Mouse (Mus musculus): ENCODE measurements around the gene Vasn. TPM values are rescaled to one million over a fixed set of nuclear protein-coding genes. Genes with fewer than 3 reads are reported as not detected.
A peak's percentile ranks its signal among the peaks of the same experiment; 100 is the strongest.

Vasn gene
- polyA plus RNA-seq, 1 experiment from 2014 or later = 6.8 TPM

DNA sequence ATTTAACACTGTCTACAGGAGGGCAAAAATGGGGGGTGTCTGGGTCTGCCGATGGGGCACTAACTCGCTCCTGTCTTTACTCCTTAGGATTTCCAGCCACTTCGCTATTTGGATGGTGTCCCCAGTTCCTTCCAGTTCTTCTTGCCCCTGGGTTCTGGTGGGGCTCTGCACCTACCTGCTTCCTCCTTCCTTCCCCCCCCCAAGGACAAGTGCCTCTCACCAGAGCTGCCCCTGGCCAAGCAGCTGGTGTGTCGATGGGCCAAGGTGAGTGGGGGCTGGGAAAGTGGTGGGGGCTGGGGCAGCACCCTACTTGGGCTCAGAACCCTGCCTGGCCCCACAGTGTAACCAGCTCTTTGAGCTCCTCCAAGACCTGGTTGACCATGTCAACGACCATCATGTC lies 28.5 kb upstream of the Vasn start:
- Histone ChIP-seq H3K27ac (no peak overlapping the region), H3K9me3 (no peaks in the 10 kb centered on the region), H3K36me3 (replicated peaks) (peaks cover 74% of the 10 kb centered on the region), H3K27me3 (no peaks in the 10 kb centered on the region), H3K4me2 (no peak overlapping the region), H3K4me1 (peaks cover 15% of the 10 kb centered on the region), H3K4me3 (replicated peaks) (no peak overlapping the region), H3K9ac (no peak overlapping the region)
- no peak for ATAC-seq (ENCODE audit: low FRiP score)
- WGBS = 89% methylated on average over 5 of the region's 5 CpGs

DNA sequence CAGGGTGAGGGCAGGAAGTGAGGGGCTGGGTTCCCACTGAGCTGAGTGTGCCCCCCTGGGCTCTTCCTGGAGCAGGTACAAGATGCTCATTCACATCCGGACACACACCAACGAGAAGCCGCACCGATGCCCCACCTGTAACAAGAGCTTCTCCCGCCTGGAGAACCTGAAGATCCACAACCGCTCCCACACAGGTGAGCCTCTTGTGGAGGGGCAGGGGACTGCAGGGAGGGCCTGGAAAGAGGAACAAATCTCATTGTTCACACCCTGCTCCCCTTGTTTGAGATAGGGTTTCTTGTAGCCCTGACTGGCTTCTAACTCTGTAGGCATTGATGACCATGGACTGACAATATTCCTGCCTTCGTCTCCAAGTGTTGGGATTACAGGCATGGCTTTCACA lies 28.1 kb upstream of the Vasn start:
- Histone ChIP-seq H3K4me2 (no peak overlapping the region), H3K27me3 (no peaks in the 10 kb centered on the region), H3K9me3 (no peaks in the 10 kb centered on the region), H3K27ac (no peak overlapping the region), H3K9ac (no peak overlapping the region), H3K4me1 (peaks cover 10% of the 10 kb centered on the region), H3K4me3 (replicated peaks) (no peak overlapping the region), H3K36me3 (replicated peaks) (peaks cover 76% of the 10 kb centered on the region)
- 91% methylated on average over 7 of the region's 7 CpGs for WGBS
- ATAC-seq (ENCODE audit: low FRiP score) = no peak

DNA sequence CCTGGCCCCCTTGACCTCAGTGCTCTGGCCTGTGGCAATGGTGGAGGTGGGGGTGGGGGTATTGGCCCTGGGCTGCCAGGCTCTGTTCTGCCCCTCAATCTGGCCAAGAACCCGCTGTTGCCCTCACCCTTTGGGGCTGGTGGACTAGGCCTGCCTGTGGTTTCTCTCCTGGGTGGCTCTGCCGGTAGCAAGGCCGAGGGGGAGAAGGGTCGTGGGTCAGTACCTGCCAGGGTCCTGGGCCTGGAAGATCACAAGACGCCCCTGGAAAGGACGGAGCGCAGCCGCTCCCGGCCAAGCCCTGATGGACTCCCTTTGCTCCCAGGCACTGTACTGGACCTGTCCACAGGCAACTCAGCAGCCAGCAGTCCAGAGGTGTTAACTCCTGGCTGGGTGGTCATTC lies 26.0 kb upstream of the Vasn start:
- H3K36me3 ChIP-seq (replicated peaks) = peaks cover 86% of the 10 kb centered on the region
- no peak for ATAC-seq (ENCODE audit: low FRiP score)
- H3K4me3 ChIP-seq (replicated peaks) = no peak overlapping the region
- H3K4me1 ChIP-seq = no peaks in the 10 kb centered on the region
- H3K4me2 ChIP-seq = no peak overlapping the region
- no peaks in the 10 kb centered on the region for H3K27me3 ChIP-seq
- H3K9me3 ChIP-seq = no peaks in the 10 kb centered on the region
- no peak overlapping the region for H3K9ac ChIP-seq
- 93% methylated on average over 9 of the region's 9 CpGs for WGBS
- no peak overlapping the region for H3K27ac ChIP-seq

DNA sequence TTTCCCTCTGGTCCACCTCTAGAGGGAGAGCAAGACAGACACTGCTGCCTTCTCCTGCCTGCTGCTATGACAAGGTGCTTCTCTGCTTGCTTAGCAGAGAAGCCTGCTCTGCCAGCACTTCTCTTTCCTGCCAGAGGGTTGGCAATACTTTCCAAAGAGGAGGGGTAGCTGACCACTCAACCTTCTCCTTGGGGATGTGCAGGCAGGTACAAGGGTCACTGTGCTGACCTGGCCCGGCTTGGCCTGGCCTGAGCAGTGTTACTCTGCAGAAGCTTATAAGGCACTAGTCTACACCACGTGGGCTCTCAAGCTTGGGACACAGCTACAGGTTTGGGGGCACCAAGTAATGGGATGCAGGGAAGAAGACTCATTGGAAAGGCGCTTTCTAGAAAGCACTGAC lies 25.1 kb upstream of the Vasn start:
- no peak overlapping the region for H3K4me2 ChIP-seq
- H3K4me3 ChIP-seq (replicated peaks) = no peak overlapping the region
- H3K27ac ChIP-seq = no peak overlapping the region
- WGBS = 90% methylated on average over 3 of the region's 3 CpGs
- no peak for ATAC-seq (ENCODE audit: low FRiP score)
- H3K9me3 ChIP-seq = no peaks in the 10 kb centered on the region
- H3K4me1 ChIP-seq = no peaks in the 10 kb centered on the region
- H3K9ac ChIP-seq = no peak overlapping the region
- peaks cover 82% of the 10 kb centered on the region for H3K36me3 ChIP-seq (replicated peaks)
- H3K27me3 ChIP-seq = no peaks in the 10 kb centered on the region

GRCm38 (mm10) chr16:4615297-4615696 lies 24.4 kb upstream of the Vasn start:
- ATAC-seq (ENCODE audit: low FRiP score) = no peak
- Histone ChIP-seq H3K4me2 (no peak overlapping the region), H3K27ac (no peak overlapping the region), H3K27me3 (no peaks in the 10 kb centered on the region), H3K9ac (no peak overlapping the region; the same call in 1 of the 2 replicates), H3K9me3 (no peaks in the 10 kb centered on the region), H3K4me3 (replicated peaks) (no peak overlapping the region), H3K36me3 (replicated peaks) (peaks cover 76% of the 10 kb centered on the region), H3K4me1 (no peaks in the 10 kb centered on the region)
- 89% methylated on average over 1 of the region's 1 CpGs for WGBS

DNA sequence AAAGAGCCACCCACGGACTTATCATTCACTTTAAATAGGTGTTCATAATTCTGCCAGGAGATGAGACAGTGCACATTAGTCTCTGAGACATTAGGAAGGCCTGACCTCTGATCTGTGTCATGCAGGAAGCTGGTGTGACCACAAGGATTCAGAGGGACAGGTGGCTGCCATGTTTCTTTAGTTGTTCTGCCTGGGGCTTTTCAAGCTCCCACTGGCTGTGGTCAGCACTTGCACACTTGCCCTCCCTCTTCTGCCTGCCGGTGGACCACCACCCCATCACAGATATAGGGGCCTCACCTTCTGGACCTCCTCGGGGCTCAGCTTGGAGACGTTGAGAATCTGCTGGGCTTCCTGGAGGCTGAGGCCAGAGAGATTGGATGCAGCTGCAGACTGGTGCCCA lies 22.9 kb upstream of the Vasn start:
- WGBS = 86% methylated on average over 4 of the region's 4 CpGs
- no peak for ATAC-seq (ENCODE audit: low FRiP score)
- H3K4me2 ChIP-seq = no peak overlapping the region
- no peak overlapping the region for H3K27ac ChIP-seq
- H3K4me1 ChIP-seq = no peaks in the 10 kb centered on the region
- peaks cover 63% of the 10 kb centered on the region for H3K36me3 ChIP-seq (replicated peaks)
- no peaks in the 10 kb centered on the region for H3K27me3 ChIP-seq
- H3K9me3 ChIP-seq = no peaks in the 10 kb centered on the region
- H3K4me3 ChIP-seq (replicated peaks) = no peak overlapping the region
- no peak overlapping the region for H3K9ac ChIP-seq

DNA sequence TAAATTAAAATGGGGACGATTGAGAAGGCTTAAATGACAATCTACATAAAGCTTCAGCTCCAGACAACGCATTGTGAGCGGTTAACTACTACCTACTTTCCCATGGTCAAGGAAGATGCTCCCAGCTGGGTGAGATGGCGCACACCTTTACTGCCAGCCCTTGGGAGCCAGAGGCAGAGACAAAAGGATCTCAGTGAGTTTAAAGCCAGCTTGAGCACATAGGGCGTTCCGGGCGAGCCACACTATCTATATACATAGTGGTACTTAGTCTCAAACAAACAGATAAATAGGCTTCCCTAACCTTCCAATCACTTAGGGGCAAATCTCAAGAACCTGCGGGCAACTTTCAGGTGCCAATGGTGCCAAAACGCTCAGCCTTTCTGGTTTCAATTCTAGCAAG lies 15.7 kb upstream of the Vasn start:
- peak overlapping the region; percentile 77 for H3K4me2 ChIP-seq
- 0 out of 2 replicates have a peak, but pooled peaks have one; percentile 3 for ATAC-seq (ENCODE audit: low FRiP score)
- H3K27ac ChIP-seq = peak overlapping the region; percentile 80
- H3K4me3 ChIP-seq (replicated peaks) = peak overlapping the region; percentile 78
- H3K27me3 ChIP-seq = no peaks in the 10 kb centered on the region
- no peaks in the 10 kb centered on the region for H3K9me3 ChIP-seq
- peaks cover 23% of the 10 kb centered on the region for H3K4me1 ChIP-seq
- H3K36me3 ChIP-seq (replicated peaks) = peaks cover 7% of the 10 kb centered on the region; the same call in 1 of the 2 replicates
- H3K9ac ChIP-seq = peak overlapping the region; percentile 80
- WGBS = 20% methylated on average over 9 of the region's 9 CpGs

DNA sequence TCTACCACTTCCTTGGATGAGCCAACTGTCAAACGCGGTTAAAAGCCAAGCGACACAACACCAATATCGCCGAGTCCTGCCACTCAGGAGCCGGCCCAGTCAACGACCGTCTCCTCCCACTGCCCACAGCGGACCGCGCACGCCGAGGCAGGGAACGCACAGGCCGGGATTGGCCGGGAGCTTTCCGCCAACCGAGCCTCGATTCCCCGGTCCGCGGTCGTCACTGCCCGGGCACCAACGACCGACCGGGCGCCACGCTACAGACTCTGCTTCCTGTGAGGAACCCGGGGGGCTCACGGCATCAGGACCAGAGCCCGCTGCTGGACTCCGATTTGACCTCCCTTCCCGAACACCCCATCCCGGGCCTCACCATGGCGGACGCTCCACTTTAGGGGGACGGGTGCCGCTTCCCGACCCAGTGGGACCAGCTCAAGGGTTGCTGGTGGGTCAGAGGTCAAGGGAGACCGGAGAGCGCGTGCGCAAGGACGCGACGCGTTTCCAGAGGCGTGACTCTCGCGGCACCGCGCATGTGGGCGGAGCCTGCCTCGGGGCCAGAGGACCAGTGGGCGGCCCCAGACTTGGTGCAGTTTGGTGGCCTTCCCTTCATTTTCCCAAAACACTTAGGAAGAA lies 15.1 kb upstream of the Vasn start, which contains the start of gene Pam16:
Gene Pam16 (minus strand): TSS at position 508 of the 630 bp plus-strand sequence.
- under 1% methylated on average over 56 of the region's 56 CpGs for WGBS
- Histone ChIP-seq H3K9ac (peak within 1 kb of the TSS; percentile 80), H3K4me3 (replicated peaks) (peak within 1 kb of the TSS; percentile 78), H3K36me3 (replicated peaks) (peaks cover 5% of the 10 kb centered on the region; the same call in 1 of the 2 replicates), H3K27me3 (no peaks in the 10 kb centered on the region), H3K27ac (peak within 1 kb of the TSS; percentile 80), H3K9me3 (no peaks in the 10 kb centered on the region), H3K4me2 (peak within 1 kb of the TSS; percentile 77), H3K4me1 (peaks cover 23% of the 10 kb centered on the region)
- ATAC-seq (ENCODE audit: low FRiP score) = peak; percentile 92

- no peak for ATAC-seq (ENCODE audit: low FRiP score)
- no peak overlapping the region for H3K4me3 ChIP-seq (replicated peaks)
- no peak overlapping the region for H3K4me2 ChIP-seq
- WGBS = 91% methylated on average over 6 of the region's 6 CpGs
- no peak overlapping the region for H3K27ac ChIP-seq
- H3K27me3 ChIP-seq = no peaks in the 10 kb centered on the region
- no peak overlapping the region for H3K9ac ChIP-seq
- no peaks in the 10 kb centered on the region for H3K9me3 ChIP-seq
- H3K4me1 ChIP-seq = peaks cover 23% of the 10 kb centered on the region
- peaks cover 13% of the 10 kb centered on the region; the same call in 1 of the 2 replicates for H3K36me3 ChIP-seq (replicated peaks)
Observed at GRCm38 (mm10) chr16:4627105-4627504, 12.6 kb upstream of the Vasn start.

- Histone ChIP-seq H3K27me3 (no peaks in the 10 kb centered on the region), H3K4me3 (replicated peaks) (no peak overlapping the region)
- no peak for ATAC-seq (ENCODE audit: low FRiP score)
Observed at GRCm38 (mm10) chr16:4628898-4629419, 10.8 kb upstream of the Vasn start.

DNA sequence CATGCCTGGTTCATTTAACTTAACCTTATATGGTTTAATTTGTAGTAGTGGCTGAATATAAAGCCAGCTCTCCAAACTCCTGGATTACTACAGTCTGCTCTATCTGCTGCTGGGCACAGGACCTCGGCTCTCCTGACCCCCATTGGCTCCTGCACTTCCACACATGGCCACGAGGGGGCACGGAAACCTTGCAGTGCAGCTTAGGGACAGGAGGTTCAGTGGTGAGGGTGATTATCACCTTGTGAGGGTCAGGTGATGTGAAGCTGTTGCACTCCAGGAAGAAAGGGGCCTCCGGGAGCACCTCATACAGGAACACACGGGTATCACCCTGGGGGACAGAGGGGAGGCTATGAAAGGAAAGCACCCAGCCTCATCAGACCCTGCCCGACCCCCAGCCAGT lies 9.8 kb upstream of the Vasn start:
- no peak overlapping the region for H3K9ac ChIP-seq
- H3K4me3 ChIP-seq (replicated peaks) = no peak overlapping the region
- WGBS = 21% methylated on average over 6 of the region's 6 CpGs
- H3K4me2 ChIP-seq = no peak overlapping the region
- no peak overlapping the region for H3K27ac ChIP-seq
- H3K9me3 ChIP-seq = no peaks in the 10 kb centered on the region
- peak; percentile 59; the same call in 1 of the 2 replicates for ATAC-seq (ENCODE audit: low FRiP score)
- no peaks in the 10 kb centered on the region for H3K27me3 ChIP-seq
- H3K36me3 ChIP-seq (replicated peaks) = peaks cover 25% of the 10 kb centered on the region; the same call in 1 of the 2 replicates
- H3K4me1 ChIP-seq = peaks cover 5% of the 10 kb centered on the region; the same call in 1 of the 2 replicates

More at GRCm38 (mm10) chr16:4628898-4629419, 10.8 kb upstream of the Vasn start:
- no peak overlapping the region for H3K4me2 ChIP-seq
- H3K36me3 ChIP-seq (replicated peaks) = peaks cover 25% of the 10 kb centered on the region; the same call in 1 of the 2 replicates
- no peaks in the 10 kb centered on the region for H3K9me3 ChIP-seq
- WGBS = 88% methylated on average over 9 of the region's 9 CpGs
- peaks cover 9% of the 10 kb centered on the region for H3K4me1 ChIP-seq
- H3K9ac ChIP-seq = no peak overlapping the region
- H3K27ac ChIP-seq = no peak overlapping the region

DNA sequence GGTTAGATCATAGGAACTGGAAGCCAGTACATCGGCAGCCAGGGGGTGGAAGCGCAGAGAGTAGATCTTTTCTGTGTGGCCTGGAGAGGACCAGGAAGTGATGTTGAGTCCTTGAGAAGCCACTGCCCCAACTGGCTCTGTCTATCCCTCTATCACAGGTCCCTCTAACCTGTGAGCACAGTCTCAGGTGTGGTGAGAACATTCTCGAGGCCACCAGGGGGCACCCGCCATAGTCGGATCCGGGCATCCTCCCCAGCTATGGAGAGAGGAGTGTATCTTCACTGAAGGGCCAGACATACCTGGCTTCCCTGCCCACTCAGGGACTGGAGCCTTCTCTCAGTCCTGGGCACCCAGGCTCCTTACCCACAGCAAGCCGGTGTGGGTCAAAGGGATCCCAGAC lies 7.7 kb upstream of the Vasn start:
- Histone ChIP-seq H3K4me3 (replicated peaks) (no peak overlapping the region), H3K36me3 (replicated peaks) (peaks cover 22% of the 10 kb centered on the region; the same call in 1 of the 2 replicates), H3K9ac (no peak overlapping the region), H3K27ac (no peak overlapping the region), H3K9me3 (no peaks in the 10 kb centered on the region), H3K4me1 (no peaks in the 10 kb centered on the region), H3K27me3 (no peaks in the 10 kb centered on the region), H3K4me2 (no peak overlapping the region)
- no peak for ATAC-seq (ENCODE audit: low FRiP score)
- 40% methylated on average over 7 of the region's 7 CpGs for WGBS

DNA sequence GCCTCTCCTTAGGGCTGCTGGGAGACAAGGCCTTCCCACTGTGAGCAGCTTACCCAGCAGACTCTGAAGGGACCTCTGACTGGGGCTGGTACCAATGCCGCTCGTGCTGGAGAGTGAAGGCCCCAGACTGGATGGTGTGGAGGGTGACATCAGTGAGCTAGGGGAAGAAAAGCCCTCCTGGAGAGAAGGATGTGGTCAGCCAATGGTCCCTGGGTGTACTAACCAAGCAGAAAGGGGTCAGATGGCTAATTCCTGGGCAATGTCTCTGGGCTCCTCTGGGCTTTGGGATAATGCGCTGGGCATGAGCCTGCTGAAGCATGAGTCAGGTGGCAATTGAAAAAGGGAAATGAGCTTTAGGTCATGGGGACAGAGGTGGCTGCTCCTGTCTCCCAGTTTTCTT lies 6.1 kb upstream of the Vasn start:
- Histone ChIP-seq H3K4me1 (no peaks in the 10 kb centered on the region), H3K27ac (no peak overlapping the region), H3K9ac (no peak overlapping the region), H3K36me3 (replicated peaks) (peaks cover 20% of the 10 kb centered on the region; the same call in 1 of the 2 replicates), H3K27me3 (no peaks in the 10 kb centered on the region), H3K9me3 (no peaks in the 10 kb centered on the region), H3K4me2 (no peak overlapping the region), H3K4me3 (replicated peaks) (no peak overlapping the region)
- ATAC-seq (ENCODE audit: low FRiP score) = no peak
- 92% methylated on average over 3 of the region's 3 CpGs for WGBS

Measured in forebrain, embryonic 12.5 days (tissue).